Mouse (Mus musculus): ENCODE results near the gene Eif4a2.

DNA sequence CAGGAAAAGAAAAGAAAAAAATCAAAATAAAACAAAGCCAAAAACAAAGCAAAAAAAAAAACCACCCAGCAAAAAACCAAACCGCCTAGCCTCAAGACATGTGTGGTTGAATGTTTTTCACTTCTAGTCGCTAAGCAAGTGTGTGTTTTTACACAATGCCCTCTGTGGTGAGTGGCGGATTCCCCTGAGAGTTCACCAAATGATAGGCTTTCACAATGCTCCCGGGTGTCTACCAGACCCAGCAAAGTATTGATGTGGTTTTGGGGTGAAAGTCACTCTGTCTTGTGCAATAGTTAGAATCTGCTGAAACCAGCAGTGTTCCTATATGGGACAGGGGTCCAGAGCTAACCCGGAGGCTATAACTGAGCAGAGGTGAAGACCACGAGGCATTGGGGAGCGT lies 37.1 kb downstream of the Eif4a2 start:
- TF ChIP-seq POLR2A (IDR thresholded peaks at IDR 0.05; ENCODE audit: borderline replicate concordance, extremely low read depth, low read depth, low read length) (no peak), CTCF (IDR thresholded peaks at IDR 0.05; ENCODE audit: insufficient read depth, low read length) (no peak)

Data from lung, adult 2 months (tissue).